Mouse (Mus musculus): ENCODE results near the gene Tmem120b. TPM values are rescaled to one million over a fixed set of nuclear protein-coding genes. Genes with fewer than 3 reads are reported as not detected.
A peak's percentile ranks its signal among the peaks of the same experiment; 100 is the strongest.

The Tmem120b gene
- polyA plus RNA-seq, 1 experiment from 2014 or later, result 10.4 TPM

DNA sequence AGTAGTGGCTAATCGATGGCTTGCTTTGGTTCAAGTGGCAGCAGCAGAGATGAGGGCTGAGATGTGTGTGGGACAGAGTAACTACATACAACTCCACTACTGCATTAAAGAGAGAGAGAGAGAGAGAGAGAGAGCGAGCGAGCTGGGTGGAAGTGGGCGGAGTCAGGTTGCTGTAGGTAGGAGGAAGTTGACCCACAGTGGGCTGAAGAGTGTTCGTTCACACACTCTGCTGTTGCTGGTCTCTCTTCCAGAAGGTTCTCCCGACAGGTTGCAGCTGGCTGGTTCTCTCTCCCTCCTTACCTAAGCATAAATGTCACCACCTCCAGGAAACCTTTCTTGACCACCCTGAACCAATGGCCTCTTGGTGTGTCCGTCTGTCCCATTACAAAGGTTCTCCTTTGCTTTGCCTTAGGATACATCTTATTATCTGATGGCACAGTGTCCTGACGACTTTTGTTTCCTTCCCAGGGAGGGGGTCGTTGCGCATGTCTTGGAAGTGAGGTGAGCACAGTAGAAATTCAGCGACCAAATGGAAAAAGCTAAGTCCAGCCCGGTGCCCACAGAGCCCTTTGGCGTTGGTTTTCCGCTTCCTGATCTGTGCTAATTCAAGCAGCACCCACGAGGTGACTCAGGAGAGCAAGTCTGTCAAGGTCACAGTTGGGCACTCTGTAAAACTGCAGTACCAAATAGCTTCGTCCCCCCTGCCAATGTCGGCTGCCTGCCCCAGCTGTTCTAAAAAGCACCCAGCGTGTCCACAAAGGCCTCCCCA lies 57.6 kb downstream of the Tmem120b start:
- Histone ChIP-seq H3K4me1 (peaks cover 13% of the 10 kb centered on the region), H3K36me3 (replicated peaks) (peaks cover 51% of the 10 kb centered on the region), H3K9me3 (0 out of 2 replicates have a peak, but pooled peaks cover 3% of the 10 kb centered on the region), H3K4me3 (no peak overlapping the region), H3K27me3 (ENCODE audit: poor library complexity, severe bottlenecking) (peaks cover 8% of the 10 kb centered on the region), H3K27ac (no peak overlapping the region)
- DNase-seq (ENCODE audit: extremely low spot score, low spot score), result no peak
- WGBS, result 88% methylated on average over 18 of the region's 18 CpGs

DNA sequence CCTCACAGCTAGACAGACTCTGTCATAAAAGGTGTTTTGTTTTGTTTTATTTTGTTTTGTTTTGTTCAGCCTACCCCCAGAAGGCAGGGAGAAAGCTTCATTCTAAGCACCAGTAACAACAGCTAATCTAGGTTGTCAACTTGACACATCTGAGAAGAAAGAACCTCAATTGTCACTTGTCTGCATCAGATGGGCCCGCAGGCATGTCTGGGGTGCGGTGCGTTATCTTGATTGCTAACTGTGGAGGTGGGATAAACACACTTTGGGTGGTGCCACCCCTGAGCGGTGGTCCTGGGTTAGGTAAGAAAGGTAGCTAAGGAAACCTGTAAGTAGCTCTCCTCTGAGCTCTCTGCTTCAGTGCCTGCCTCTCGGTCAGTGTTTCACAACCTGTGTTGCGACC lies 58.8 kb downstream of the Tmem120b start:
- H3K36me3 ChIP-seq (replicated peaks), result peaks cover 59% of the 10 kb centered on the region
- peaks cover 17% of the 10 kb centered on the region for H3K4me1 ChIP-seq
- DNase-seq (ENCODE audit: extremely low spot score, low spot score), result no peak
- H3K27me3 ChIP-seq (ENCODE audit: poor library complexity, severe bottlenecking), result peaks cover 20% of the 10 kb centered on the region
- no peak overlapping the region for H3K27ac ChIP-seq
- 0 out of 2 replicates have a peak, but pooled peaks cover 3% of the 10 kb centered on the region for H3K9me3 ChIP-seq
- no peak overlapping the region for H3K4me3 ChIP-seq
- 81% methylated on average over 6 of the region's 6 CpGs for WGBS

DNA sequence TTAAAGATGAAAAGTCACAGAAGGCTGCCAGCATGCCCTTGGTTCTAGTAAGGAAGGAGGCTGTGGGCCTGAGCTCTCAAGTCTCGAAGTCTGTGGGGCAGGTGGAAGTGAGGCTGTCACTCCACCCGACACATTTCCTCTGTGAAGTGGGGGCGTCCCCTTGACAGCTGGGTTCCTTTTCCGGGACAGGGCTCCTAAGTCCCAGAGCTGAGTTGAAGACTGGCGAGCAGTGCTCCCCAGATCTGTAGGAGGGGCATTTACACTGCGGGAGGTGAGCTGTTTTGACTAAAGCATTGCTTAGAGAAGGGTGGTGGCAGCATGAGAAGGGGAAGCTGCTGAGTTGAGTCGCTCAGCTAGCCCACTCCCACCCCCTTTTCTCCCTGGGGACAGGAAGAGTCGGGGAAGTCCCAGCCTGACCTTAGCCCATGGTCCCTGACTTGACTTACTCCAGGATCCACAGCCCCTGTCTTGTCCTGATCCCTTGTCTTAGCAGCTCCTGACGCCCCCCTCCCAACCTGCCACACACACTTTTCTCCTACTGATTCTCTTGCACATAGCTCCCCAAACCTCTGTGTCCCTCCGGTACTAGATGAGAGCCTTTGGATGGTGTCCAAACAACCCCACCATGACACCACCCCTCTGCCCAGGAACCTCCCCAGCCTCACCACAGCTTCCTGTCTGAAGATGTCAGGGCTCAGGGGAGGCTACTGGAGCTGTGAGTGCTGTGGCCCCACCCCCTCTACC lies 60.4 kb downstream of the Tmem120b start:
- Histone ChIP-seq H3K4me1 (peaks cover 33% of the 10 kb centered on the region), H3K4me3 (no peak overlapping the region), H3K36me3 (replicated peaks) (peaks cover 45% of the 10 kb centered on the region), H3K9me3 (no peaks in the 10 kb centered on the region), H3K27ac (no peak overlapping the region), H3K27me3 (ENCODE audit: poor library complexity, severe bottlenecking) (peaks cover 20% of the 10 kb centered on the region)
- WGBS, result 60% methylated on average over 10 of the region's 10 CpGs
- no peak for DNase-seq (ENCODE audit: extremely low spot score, low spot score)

GRCm38 (mm10) chr5:123129170-123129757 lies 61.0 kb downstream of the Tmem120b start:
- Histone ChIP-seq H3K27me3 (ENCODE audit: poor library complexity, severe bottlenecking) (peaks cover 20% of the 10 kb centered on the region), H3K36me3 (replicated peaks) (peaks cover 46% of the 10 kb centered on the region), H3K27ac (no peak overlapping the region)

GRCm38 (mm10) chr5:123130030-123130813 lies 62.0 kb downstream of the Tmem120b start:
- H3K36me3 ChIP-seq (replicated peaks), result peaks cover 54% of the 10 kb centered on the region
- peaks cover 20% of the 10 kb centered on the region for H3K27me3 ChIP-seq (ENCODE audit: poor library complexity, severe bottlenecking)
- DNase-seq (ENCODE audit: extremely low spot score, low spot score), result no peak
- WGBS, result 90% methylated on average over 9 of the region's 9 CpGs
- peaks cover 49% of the 10 kb centered on the region for H3K4me1 ChIP-seq
- H3K4me3 ChIP-seq, result no peak overlapping the region
- H3K9me3 ChIP-seq, result no peaks in the 10 kb centered on the region
- no peak overlapping the region for H3K27ac ChIP-seq

More at GRCm38 (mm10) chr5:123129170-123129757, 61.0 kb downstream of the Tmem120b start:
- Histone ChIP-seq H3K4me3 (no peak overlapping the region), H3K9me3 (no peaks in the 10 kb centered on the region), H3K4me1 (peaks cover 39% of the 10 kb centered on the region)
- 89% methylated on average over 10 of the region's 10 CpGs for WGBS
- DNase-seq (ENCODE audit: extremely low spot score, low spot score), result no peak

DNA sequence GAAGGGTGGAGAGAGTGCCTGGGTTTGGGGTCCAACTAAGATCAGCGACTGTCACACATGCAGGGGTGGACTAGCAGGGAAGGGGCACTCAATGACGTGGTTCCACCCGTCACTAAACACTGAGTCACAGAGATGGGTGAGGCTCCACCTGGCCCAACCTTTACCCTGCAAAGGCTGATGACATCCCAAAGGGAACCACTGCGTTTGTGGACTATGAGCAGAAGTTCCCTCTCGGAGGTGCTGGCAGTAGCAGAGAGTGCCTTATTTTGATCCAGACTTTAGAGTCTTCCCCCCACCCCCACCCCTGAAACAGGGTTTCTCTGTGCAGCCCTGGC lies 62.6 kb downstream of the Tmem120b start:
- no peak for DNase-seq (ENCODE audit: extremely low spot score, low spot score)
- Histone ChIP-seq H3K4me1 (peaks cover 54% of the 10 kb centered on the region), H3K27ac (no peak overlapping the region), H3K4me3 (no peak overlapping the region), H3K9me3 (no peaks in the 10 kb centered on the region), H3K27me3 (ENCODE audit: poor library complexity, severe bottlenecking) (peaks cover 20% of the 10 kb centered on the region), H3K36me3 (replicated peaks) (peaks cover 53% of the 10 kb centered on the region)
- 85% methylated on average over 5 of the region's 5 CpGs for WGBS

GRCm38 (mm10) chr5:123132308-123133071 lies 64.3 kb downstream of the Tmem120b start, which contains the start of gene Rhof:
Rhof (minus strand) TSS chr5:123132692.
- Histone ChIP-seq H3K4me3 (peak within 1 kb of the TSS; percentile 98), H3K4me1 (peaks cover 68% of the 10 kb centered on the region), H3K36me3 (replicated peaks) (peaks cover 58% of the 10 kb centered on the region), H3K27ac (peak within 1 kb of the TSS; percentile 100; the same call in 1 of the 2 replicates), H3K9me3 (no peaks in the 10 kb centered on the region), H3K27me3 (ENCODE audit: poor library complexity, severe bottlenecking) (peaks cover 20% of the 10 kb centered on the region)
- WGBS, result 2% methylated on average over 44 of the region's 44 CpGs
- peak; percentile 74 for DNase-seq (ENCODE audit: extremely low spot score, low spot score)

GRCm38 (mm10) chr5:123133083-123133783 lies 65.0 kb downstream of the Tmem120b start:
- DNase-seq (ENCODE audit: extremely low spot score, low spot score), result peak; percentile 87
- Histone ChIP-seq H3K4me1 (peaks cover 76% of the 10 kb centered on the region), H3K36me3 (replicated peaks) (peaks cover 58% of the 10 kb centered on the region), H3K9me3 (no peaks in the 10 kb centered on the region), H3K4me3 (peak overlapping the region; percentile 98; the same call in 1 of the 2 replicates), H3K27me3 (ENCODE audit: poor library complexity, severe bottlenecking) (peaks cover 20% of the 10 kb centered on the region), H3K27ac (0 out of 2 replicates have a peak overlapping the region, but pooled peaks have one; percentile 100)
- 19% methylated on average over 18 of the region's 18 CpGs for WGBS

DNA sequence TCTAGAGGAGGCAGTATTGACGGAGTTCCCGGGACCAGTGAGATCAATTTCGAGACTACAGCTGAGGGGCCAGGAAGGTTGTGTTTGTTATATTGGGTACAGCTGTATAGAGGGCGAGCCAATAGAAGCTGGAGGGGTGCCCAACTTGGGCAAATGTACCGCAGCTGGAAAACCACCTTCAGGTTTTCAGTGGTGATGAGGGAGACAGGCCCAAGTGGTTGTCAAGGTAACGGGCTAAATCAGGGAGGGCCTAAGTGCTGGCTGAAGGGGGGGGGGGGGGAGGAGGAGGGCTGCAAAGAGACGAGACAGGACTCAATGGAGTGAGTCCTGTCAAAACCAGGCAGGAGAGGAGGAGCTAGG lies 65.5 kb downstream of the Tmem120b start:
- peaks cover 58% of the 10 kb centered on the region for H3K36me3 ChIP-seq (replicated peaks)
- DNase-seq (ENCODE audit: extremely low spot score, low spot score), result no peak
- H3K9me3 ChIP-seq, result no peaks in the 10 kb centered on the region
- 37% methylated on average over 6 of the region's 7 CpGs for WGBS
- H3K4me3 ChIP-seq, result peak overlapping the region; percentile 98; the same call in 1 of the 2 replicates
- peaks cover 20% of the 10 kb centered on the region for H3K27me3 ChIP-seq (ENCODE audit: poor library complexity, severe bottlenecking)
- H3K27ac ChIP-seq, result peak overlapping the region; percentile 100; the same call in 1 of the 2 replicates
- peaks cover 81% of the 10 kb centered on the region for H3K4me1 ChIP-seq

DNA sequence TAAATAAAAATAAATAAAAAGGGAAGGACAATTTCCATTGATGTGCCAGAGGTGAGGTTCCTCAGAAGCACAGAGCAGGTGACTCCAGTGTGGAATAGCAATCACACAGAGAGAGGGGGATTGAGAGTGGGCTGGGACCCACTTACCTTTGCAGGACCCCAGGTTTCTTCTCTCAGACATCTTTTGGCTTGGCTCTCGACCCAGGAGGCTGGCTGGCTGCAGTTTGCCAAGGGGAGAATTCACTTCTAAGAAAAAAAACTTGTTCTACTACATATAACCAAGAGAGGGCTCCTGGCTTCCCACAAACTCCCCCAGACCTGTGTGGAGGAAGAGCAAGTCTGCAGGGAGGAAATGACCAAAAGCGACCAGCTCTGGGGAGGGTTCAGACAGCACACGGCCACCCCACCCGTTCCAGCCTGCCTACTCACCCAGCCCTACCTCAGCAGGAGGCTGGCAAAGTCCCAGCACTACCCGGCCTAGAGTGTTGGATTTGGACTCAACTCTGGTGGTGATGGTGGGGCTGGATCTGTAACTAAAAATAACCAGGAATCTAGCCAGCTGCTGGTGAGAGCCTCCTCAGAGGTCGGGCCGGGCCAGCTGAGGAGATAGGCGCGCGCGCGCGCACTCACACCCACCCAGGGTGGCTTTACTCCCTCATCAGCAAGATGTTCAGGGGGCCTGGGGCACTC lies 66.1 kb downstream of the Tmem120b start:
- peaks cover 84% of the 10 kb centered on the region for H3K4me1 ChIP-seq
- no peaks in the 10 kb centered on the region for H3K9me3 ChIP-seq
- peak overlapping the region; percentile 98 for H3K4me3 ChIP-seq
- H3K27me3 ChIP-seq (ENCODE audit: poor library complexity, severe bottlenecking), result peaks cover 20% of the 10 kb centered on the region
- WGBS, result 34% methylated on average over 13 of the region's 13 CpGs
- DNase-seq (ENCODE audit: extremely low spot score, low spot score), result no peak
- peaks cover 54% of the 10 kb centered on the region for H3K36me3 ChIP-seq (replicated peaks)
- peak overlapping the region; percentile 100 for H3K27ac ChIP-seq

GRCm38 (mm10) chr5:123134875-123135382 lies 66.7 kb downstream of the Tmem120b start:
- Histone ChIP-seq H3K4me1 (peaks cover 87% of the 10 kb centered on the region), H3K9me3 (no peaks in the 10 kb centered on the region), H3K36me3 (replicated peaks) (peaks cover 48% of the 10 kb centered on the region), H3K27ac (peak overlapping the region; percentile 100), H3K4me3 (peak overlapping the region; percentile 98), H3K27me3 (ENCODE audit: poor library complexity, severe bottlenecking) (peaks cover 20% of the 10 kb centered on the region)
- 17% methylated on average over 8 of the region's 8 CpGs for WGBS
- DNase-seq (ENCODE audit: extremely low spot score, low spot score), result no peak

Measured in forebrain, embryonic 10.5 days (tissue).